Mouse (Mus musculus) G1E (cell line): ENCODE measurements around the gene Ttc30a2. TPM values are rescaled to one million over a fixed set of nuclear protein-coding genes. Genes with fewer than 3 reads are reported as not detected.

Experiments used
- ATAC-seq: 2 replicates; pipeline ENCODE4 v1.8.0; 2016; ENCODE audit warnings: mild to moderate bottlenecking; ENCODE audit not compliant: insufficient number of reproducible peaks, poor library complexity, low FRiP score, severe bottlenecking; ENCODE audit errors: extremely low read depth
- DNase-seq: peaks from one replicate; pipeline ENCODE4 v3.0.0; 2012; ENCODE audit warnings: low spot score
- H3K27me3 ChIP-seq: 2 replicates; pipeline ENCODE4 v1.6.1; 2012; ENCODE audit warnings: mild to moderate bottlenecking, low read length, inconsistent platforms; ENCODE audit not compliant: insufficient read depth
- H3K36me3 ChIP-seq: replicated peaks from 2 replicates; pipeline ENCODE3; 2012; ENCODE audit warnings: mild to moderate bottlenecking, inconsistent platforms
- H3K4me1 ChIP-seq: 2 replicates; pipeline ENCODE4 v1.6.1; 2012; ENCODE audit warnings: low read depth, low read length, inconsistent platforms, mixed read lengths; ENCODE audit not compliant: insufficient read depth
- H3K4me3 ChIP-seq: 2 replicates; pipeline ENCODE4 v1.5.1; 2012; ENCODE audit warnings: low read depth, mild to moderate bottlenecking, inconsistent platforms, low read length, moderate library complexity, mixed read lengths
- H3K9me3 ChIP-seq: replicated peaks from 2 replicates; pipeline ENCODE4 v1.6.1; 2012; ENCODE audit warnings: inconsistent platforms
- CTCF ChIP-seq: IDR thresholded peaks from 2 replicates; pipeline ENCODE4 v1.5.1; 2012; ENCODE audit warnings: low read depth, low read length, inconsistent platforms, mixed read lengths
- GATA1 ChIP-seq: IDR thresholded peaks from 2 replicates; pipeline ENCODE4 v1.6.1; 2012; ENCODE audit warnings: borderline replicate concordance, low read length, inconsistent platforms, mixed read lengths
- GATA2 ChIP-seq: IDR thresholded peaks from 2 replicates; pipeline ENCODE4 v1.6.1; 2012; ENCODE audit warnings: low read depth, low read length, inconsistent platforms, borderline replicate concordance
- POLR2AphosphoS5 ChIP-seq: IDR thresholded peaks from 2 replicates; pipeline ENCODE4 v1.6.1; 2012; ENCODE audit warnings: low read depth, low read length, inconsistent platforms; ENCODE audit not compliant: insufficient replicate concordance
- TAL1 ChIP-seq: conservative IDR thresholded peaks from 2 replicates; pipeline ENCODE4 v1.6.1; 2012; ENCODE audit warnings: low read depth, low read length, inconsistent platforms, mixed read lengths
- polyA plus RNA-seq: library from polyadenylated mRNA; stranded (reverse); fragments of >175 nt; gene quantifications from 2 replicates; pipeline ENCODE4 v1.2.3, GENCODE M21; 2012
- total RNA-seq, 2 experiments: library from RNA; stranded (forward) in 1 of 2; stranded (reverse) in 1 of 2; fragments of 200-1000 nt in 1 of 2; fragments of >200 nt in 1 of 2; fragmentation: Nextera tagmentation in 1 of 2; gene quantifications; 2 replicates each; pipeline ENCODE4 v1.2.3; 2014 to 2017

Ttc30a2 gene
- total and polyA plus RNA-seq, 3 experiments: 0.05 TPM; not detected in 2

- H3K4me3 ChIP-seq: no peak overlapping the region
- DNase-seq (no peak), ATAC-seq (no peak)
- no peaks in the 10 kb centered on the region for H3K9me3 ChIP-seq
- TF ChIP-seq CTCF (no peak), TAL1 (no peak), POLR2AphosphoS5 (no peak), GATA1 (no peak), GATA2 (no peak)
- no peaks in the 10 kb centered on the region for H3K4me1 ChIP-seq
- no peaks in the 10 kb centered on the region for H3K36me3 ChIP-seq
- H3K27me3 ChIP-seq: peaks cover 11% of the 10 kb centered on the region; the same call in 1 of the 2 replicates
Measured at GRCm38 (mm10) chr2:75964972-75965371, 13.0 kb downstream of the Ttc30a2 start.

- ATAC-seq: no peak
Measured at GRCm38 (mm10) chr2:75964512-75964911, 13.5 kb downstream of the Ttc30a2 start.

GRCm38 (mm10) chr2:75964051-75964450 lies 13.9 kb downstream of the Ttc30a2 start:
- H3K27me3 ChIP-seq: peaks cover 17% of the 10 kb centered on the region; the same call in 1 of the 2 replicates
- no peak for ATAC-seq
- no peaks in the 10 kb centered on the region for H3K9me3 ChIP-seq
- DNase-seq: no peak
- H3K4me3 ChIP-seq: no peak overlapping the region
- no peaks in the 10 kb centered on the region for H3K36me3 ChIP-seq
- H3K4me1 ChIP-seq: no peaks in the 10 kb centered on the region
- TF ChIP-seq TAL1 (no peak), POLR2AphosphoS5 (no peak), GATA1 (no peak)

More at GRCm38 (mm10) chr2:75964512-75964911, 13.5 kb downstream of the Ttc30a2 start:
- H3K36me3 ChIP-seq: no peaks in the 10 kb centered on the region
- no peaks in the 10 kb centered on the region for H3K4me1 ChIP-seq
- H3K27me3 ChIP-seq: peaks cover 14% of the 10 kb centered on the region; the same call in 1 of the 2 replicates
- H3K4me3 ChIP-seq: no peak overlapping the region
- no peaks in the 10 kb centered on the region for H3K9me3 ChIP-seq
- DNase-seq: no peak
- TF ChIP-seq TAL1 (no peak), GATA2 (no peak), GATA1 (no peak), POLR2AphosphoS5 (no peak), CTCF (no peak)

GRCm38 (mm10) chr2:75963211-75963840 lies 14.6 kb downstream of the Ttc30a2 start:
- Histone ChIP-seq H3K4me3 (no peak overlapping the region), H3K4me1 (no peaks in the 10 kb centered on the region), H3K27me3 (peaks cover 17% of the 10 kb centered on the region; the same call in 1 of the 2 replicates), H3K9me3 (no peaks in the 10 kb centered on the region), H3K36me3 (no peaks in the 10 kb centered on the region)
- TF ChIP-seq GATA2: no peak
- no peak for TF ChIP-seq CTCF
- no peak for TF ChIP-seq TAL1
- TF ChIP-seq GATA1: no peak
- TF ChIP-seq POLR2AphosphoS5: no peak
- no peak for ATAC-seq
- no peak for DNase-seq

DNA sequence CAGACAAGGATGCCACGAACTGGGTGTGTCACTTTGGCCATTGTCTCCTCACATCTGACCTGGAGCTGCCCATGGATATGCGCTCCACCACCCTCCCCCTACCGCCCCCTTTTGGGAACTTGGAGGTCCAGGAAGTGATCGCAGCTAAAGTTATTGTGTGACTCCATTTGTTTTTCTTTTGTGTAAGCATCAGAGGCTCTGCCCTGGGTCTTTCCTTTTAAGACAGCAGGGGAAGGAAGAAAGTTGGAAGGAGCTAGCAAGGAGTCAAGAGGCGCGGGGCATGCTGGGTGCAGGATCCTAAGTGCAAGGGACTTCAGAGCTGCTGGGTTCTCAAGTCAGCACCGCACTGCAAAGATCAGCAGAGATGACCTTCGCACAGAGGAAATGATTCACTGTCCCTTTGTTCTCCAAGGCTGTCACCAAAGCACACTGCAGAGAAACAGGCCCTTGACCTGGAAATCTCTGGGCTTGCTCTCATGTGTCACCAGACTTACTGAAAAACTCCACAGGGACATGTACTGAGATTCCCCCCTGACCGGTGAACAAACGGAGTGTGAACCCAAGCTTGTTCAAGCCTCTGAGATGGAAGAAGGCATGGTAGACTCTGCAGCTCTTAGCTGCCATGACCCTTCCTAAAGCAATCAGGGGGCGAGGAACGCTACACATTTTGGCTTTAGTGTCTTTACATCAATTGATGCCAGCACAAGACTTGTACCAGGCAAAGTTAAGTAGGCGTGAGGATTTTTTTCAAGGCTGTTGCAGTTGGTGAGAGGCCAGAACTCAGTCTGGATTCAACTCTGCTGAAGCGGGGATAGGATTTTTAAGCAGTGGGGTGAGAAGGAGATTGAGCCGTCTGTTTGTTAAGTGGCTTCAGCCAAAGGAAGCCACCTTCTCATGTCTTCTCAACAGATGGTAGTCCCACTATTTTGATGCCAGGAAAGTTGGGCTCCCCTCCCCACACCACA lies 17.3 kb downstream of the Ttc30a2 start:
- ATAC-seq (no peak), DNase-seq (no peak)
- Histone ChIP-seq H3K9me3 (no peaks in the 10 kb centered on the region), H3K27me3 (peaks cover 21% of the 10 kb centered on the region; the same call in 1 of the 2 replicates), H3K4me1 (no peaks in the 10 kb centered on the region), H3K4me3 (no peak overlapping the region), H3K36me3 (no peaks in the 10 kb centered on the region)
- TF ChIP-seq TAL1: no peak
- no peak for TF ChIP-seq POLR2AphosphoS5
- TF ChIP-seq GATA1: no peak
- TF ChIP-seq CTCF: no peak
- no peak for TF ChIP-seq GATA2

GRCm38 (mm10) chr2:75959850-75960365 lies 18.1 kb downstream of the Ttc30a2 start:
- Histone ChIP-seq H3K36me3 (no peaks in the 10 kb centered on the region), H3K4me3 (no peak overlapping the region), H3K9me3 (no peaks in the 10 kb centered on the region), H3K4me1 (no peaks in the 10 kb centered on the region), H3K27me3 (peaks cover 24% of the 10 kb centered on the region)
- no peak for DNase-seq
- TF ChIP-seq GATA2: no peak
- TF ChIP-seq GATA1: no peak
- no peak for TF ChIP-seq TAL1
- no peak for TF ChIP-seq POLR2AphosphoS5
- no peak for TF ChIP-seq CTCF
- no peak for ATAC-seq
